Mouse (Mus musculus) brain, embryonic 18.5 days (tissue): ENCODE measurements around the gene Mrps18c.

Experiments used
- DNase-seq: peaks from one replicate; pipeline ENCODE4 v3.0.0-alpha.2; 2012; ENCODE audit warnings: low read depth, low spot score

The Mrps18c gene

DNA sequence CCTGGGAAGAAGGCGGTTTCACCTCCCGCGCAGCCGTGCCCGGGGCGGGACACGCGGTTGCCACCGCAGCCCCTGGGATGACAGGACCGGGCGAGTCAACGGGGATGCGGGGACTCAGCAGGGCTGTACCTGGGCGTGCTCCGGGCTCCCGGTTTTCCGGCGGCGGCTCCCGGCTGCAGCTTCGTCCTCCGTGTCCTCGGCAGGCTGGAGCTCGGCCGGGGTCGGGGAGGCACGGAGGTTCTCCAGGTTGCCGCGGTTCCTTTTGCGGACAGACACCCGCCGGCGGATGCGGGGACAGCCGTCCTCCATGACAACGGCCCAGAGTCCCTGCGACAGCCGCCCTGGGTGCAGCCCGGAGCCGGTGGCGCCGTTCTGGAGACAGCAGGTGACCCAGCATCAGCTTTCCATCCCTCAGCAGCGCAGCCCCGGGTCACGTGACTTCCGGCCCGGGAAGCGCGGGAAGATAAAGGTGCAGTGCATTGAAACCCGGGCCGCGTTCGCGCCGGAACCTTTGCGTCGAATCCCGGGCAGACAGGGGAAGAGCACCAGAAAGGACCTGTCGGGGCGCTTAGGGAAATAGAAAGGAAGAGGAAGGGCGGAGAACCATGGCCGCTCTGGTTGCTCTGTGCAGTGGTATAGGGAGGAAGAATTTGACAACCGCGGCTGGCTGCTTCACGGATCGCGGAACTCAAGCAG, at the start of gene Mrps18c, which contains the start of gene Helq:
Mrps18c (plus strand) TSS at position 463 of the 696 bp plus-strand sequence.
Helq (minus strand) TSS at position 434 of the 696 bp plus-strand sequence.
- peak; percentile 91 for DNase-seq

DNA sequence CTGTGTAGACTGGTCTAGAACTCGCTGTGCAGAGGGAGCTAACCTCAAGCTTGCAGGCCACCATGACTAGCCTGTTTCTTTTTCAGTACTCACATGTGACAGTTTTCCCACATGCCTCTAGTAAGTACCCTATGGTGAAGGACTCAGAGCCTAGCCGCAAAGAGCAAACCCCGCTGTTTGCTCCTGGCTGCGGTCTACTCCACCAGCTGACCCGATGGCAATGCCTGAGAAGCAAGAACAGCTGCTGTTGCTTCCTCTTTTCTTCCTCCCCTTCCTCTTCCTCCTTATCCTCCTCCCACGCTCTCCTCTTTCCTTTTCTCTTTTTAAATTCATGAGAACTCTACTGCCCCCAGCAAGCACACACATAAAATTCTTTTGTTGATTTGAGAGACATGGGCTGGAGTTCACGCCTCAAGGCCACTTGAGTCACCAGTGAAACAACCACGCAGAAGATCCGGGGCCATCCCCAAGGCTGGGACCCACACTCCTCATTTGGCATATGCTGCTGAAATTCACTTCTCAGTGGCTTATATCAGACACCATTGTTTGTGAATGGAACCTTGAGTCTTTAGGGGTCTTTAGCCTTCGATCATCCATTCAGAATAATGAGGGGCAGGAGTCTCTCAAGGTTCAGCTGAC, 47.7 kb upstream of the Mrps18c start:
- no peak for DNase-seq

DNA sequence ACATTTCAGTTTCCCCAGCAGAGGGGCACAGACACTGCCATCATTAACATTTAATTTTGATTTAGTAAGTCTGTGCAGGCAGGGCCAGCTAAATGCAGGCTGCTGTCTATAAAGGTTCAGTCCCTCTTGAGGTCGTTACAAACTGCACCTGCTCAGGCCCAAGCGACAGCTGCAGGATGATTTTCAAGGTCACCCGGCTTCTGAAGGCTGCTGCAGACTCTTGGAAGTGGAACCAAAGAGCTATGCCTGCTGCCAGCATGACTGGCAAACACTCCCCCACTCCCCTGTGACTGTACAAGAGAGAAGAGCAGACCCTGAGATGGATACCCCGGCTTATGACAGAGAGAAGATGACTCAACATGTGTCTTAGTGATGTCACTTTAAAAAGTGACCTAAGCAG, 46.8 kb upstream of the Mrps18c start:
- no peak for DNase-seq

DNA sequence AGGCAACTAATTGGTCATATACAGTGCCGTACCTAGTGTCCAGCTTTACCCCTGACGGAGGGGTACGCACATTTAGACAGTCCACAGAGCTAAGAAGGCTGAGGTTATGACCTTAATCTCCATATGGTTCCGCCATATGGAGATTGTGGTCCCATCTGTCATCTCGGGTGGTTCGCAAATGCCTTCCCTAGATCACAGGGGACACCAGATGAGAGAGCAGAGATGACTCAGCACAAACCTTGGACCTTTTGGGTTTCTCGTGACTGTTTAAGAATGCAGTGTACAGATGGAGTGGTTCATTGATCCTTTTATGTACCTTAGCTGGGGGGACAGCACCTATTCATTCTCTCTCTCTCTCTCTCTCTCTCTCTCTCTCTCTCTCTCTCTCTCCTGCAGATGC, 45.0 kb upstream of the Mrps18c start:
- no peak for DNase-seq

DNA sequence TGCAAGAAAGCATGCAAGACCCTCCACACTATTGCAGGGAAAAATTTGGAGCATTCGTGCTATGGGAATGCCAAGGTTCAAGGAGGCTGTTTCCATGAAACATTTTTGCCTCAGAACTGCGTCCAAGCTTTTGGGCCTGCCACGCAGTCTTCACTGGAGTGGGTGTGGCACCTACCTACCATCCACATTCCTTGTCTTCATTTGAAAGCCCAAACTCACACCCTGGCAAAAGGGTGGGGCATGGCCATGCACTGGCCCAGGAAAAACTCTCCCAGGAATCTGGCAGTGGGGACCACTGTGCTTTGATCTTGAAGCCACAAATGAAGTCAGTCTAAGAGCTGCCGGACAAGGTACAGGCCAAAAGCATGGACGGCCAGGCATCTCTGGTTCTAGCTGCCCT, 40.3 kb upstream of the Mrps18c start:
- no peak for DNase-seq

DNA sequence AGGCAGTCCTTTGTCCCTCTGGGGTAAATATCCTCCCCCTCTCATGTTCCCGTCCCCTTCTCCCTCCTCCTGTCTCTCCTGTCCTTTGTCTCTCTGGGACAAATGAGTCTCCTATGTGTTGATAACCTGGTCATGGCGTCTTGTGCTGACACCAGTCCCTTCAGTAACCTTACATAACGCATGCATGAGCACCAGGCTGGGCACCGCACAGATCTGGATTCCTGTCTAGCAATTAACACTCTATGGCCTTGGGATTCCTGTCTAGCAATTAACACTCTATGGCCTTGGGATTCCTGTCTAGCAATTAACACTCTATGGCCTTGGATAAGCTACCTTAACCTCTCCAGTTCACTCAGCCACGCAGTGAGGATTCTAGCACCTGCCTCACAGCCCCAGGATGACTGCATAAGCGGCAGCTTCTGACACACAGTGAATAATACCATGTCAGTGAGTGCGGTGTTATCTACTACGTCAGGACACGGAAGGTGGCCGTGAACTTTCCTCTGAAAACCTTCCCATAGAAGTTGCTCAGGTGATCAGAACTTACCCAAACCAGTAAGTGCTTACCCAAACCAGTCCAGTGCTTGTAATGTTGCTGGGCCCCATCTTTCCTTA, 38.3 kb upstream of the Mrps18c start:
- no peak for DNase-seq

DNA sequence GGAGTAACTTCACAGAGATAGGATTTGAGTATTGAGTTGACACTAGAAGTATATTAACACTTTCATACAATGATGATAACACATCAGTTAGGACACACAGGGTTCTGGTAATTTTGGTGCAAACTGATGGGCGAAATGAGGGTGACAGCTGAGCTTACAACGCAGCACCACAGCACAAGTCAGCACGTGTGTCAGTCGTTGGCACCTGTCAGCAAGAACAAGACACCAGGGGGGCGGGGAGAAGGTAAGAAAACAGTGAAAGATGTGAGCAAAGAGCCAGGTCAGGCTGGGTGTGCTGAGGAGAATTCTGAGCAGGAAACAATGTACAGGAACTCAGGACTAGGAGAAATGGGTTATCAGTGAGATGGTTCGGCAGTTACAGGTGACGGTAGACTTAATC, 36.7 kb upstream of the Mrps18c start:
- DNase-seq, result no peak

DNA sequence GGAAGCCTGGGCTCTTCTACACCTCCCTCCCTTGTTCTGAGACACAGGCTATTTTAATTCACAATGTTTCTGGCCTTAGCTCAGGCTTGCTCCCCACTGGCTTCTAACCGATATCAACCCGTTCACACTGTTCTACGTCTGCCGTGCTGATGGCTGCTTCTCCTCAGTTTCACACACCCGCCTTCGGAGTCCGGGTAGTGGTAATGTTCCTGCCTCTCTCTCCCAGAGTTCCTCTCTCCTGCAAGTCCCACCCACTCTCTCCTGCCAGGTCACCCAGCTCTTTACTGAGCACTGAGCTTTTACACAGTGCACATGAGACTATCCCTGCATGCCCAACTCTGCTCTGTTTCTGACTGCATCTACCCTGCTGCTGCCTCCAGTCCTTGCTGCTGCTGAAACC, 32.4 kb upstream of the Mrps18c start:
- DNase-seq, result no peak

DNA sequence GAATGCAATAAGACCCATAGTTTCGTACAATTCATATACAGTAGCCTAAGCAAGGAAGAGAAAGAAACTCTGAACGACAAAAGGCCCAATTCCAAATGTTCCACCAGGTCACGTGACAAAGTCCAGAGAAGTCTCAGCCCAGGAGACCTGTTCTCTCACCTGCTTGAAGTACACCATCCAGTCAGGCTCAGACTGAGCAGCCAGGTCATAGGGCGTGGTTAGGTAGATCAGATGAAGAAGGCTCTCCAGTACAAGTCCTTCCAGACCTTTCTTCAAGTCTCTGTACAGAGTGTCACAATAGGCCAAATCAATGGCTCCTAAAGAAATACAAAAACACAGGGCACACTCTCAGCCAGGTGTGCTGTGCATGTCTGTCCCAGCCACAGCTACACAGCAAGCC, 26.9 kb upstream of the Mrps18c start:
- DNase-seq, result no peak

DNA sequence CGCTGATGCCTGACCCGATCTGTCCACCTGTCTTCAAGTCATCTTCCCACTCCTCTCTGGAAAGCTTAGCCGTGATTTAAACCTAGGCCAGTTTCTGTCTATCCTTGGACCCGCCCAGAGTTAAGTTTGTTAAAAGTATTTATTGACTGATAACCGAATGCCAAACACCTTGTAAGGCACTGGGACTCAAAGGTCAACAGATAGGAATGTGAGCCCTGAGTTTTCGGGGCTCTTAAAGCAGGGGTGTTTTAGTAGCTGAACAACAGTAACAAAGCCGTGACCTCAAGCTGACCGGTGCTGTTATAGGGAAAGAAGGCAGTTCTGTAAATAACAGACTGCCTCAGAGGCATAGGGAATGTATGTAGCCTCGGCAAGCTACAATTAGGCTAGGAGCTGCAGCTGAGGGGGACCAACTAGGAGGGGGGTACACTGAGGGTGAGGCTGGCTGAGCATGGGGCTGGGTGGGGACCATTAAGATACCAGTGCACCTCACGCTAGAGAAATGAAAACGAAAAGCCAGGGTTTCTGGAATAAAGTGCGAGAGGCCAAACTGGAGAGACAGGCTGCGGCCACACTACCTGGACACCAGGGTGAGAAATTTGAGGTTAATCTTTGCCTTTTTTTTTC, 22.5 kb upstream of the Mrps18c start:
- no peak for DNase-seq

DNA sequence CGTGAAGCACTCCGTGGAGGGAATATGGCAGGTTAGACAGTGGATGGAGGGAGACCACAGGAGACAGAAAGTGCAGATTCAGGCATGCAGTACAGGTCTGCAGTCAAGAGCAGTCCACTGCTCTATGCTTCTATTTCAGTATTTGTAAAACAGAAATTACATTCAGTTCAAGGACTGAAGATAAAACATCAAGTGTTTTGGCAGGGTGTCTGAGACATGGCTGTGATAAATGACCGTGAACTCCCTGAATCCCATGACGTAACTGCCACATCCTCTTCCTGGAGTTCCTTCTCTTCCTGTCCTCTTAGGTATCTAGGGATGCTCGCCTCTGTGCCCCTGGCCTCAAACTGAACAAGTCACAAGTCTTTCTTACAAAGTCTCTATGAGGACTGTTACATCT, 21.5 kb upstream of the Mrps18c start:
- no peak for DNase-seq

DNA sequence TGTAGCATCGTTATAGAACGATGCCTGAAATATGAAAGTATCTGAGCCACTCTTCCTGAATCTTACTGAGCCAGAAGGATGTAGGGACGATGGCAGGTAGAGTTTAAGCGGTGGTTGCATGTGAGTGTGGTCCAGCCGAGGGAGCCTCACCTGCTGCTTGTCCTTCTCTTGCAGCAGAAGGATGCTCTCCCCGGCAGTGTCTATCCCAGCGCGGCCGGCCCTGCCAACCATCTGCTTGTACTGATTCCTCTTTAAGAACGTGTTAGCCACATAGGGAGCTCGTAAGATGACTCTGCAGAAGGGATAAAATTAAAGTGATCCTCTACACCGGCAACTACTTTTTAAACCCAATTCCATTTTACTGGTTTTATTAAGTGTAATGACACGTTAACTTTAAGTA, 19.4 kb upstream of the Mrps18c start:
- no peak for DNase-seq

DNA sequence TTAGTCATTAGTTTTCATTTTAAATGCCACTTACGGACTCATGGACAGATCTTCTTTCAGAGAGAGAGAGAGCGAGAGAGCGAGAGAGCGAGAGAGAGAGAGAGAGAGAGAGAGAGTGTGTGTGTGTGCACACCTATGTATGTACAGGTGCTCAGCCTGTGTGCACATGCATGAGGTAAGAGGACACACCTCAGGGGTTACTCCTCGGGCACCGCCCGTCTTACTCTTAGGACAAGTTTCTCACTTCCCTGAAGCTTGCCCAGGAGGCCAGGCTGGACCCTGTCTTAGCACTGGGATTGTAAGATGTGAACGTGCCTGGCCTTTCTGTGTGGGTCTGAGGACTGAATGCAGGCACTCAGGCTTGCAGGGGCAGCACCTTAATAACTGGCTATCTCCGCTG, 10.9 kb upstream of the Mrps18c start:
- no peak for DNase-seq

DNA sequence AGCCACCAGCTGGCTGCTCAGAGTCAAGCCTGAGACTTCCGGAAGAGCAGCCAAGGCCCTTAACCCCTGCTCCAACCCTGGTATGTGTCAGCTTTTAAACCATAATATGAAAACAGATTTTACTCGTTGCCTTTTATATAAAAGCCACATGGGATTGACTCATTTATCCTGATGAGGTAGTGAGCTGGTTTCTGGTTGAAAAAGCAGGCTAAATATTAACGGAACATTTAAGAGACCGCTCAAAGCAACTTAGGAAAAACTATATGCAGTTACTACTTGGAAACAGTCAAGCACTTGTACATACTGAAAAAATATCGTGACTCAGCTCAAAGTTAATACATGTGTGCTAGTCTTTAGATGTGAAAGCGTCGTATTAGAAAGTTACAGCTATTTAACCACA, 6.2 kb upstream of the Mrps18c start:
- DNase-seq, result no peak

DNA sequence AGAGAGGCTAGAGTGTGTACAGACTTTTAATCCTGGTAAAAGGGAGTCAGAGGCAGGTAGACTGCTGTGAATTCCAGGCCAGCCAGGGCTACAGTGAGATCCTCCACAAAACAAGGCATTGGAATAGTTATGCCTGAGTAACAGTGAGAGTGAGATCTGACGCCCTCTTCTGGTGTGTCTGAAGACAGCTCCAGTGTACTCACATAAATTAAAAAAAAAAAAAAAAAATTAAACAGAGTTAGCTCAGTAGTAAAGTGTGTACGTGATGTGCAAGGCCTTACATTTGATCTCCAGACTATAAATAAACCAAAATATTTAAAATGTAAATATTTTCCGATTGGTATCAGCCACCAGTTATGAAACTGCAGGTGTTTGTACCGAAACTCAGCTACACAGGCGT, 4.3 kb upstream of the Mrps18c start:
- DNase-seq, result no peak

DNA sequence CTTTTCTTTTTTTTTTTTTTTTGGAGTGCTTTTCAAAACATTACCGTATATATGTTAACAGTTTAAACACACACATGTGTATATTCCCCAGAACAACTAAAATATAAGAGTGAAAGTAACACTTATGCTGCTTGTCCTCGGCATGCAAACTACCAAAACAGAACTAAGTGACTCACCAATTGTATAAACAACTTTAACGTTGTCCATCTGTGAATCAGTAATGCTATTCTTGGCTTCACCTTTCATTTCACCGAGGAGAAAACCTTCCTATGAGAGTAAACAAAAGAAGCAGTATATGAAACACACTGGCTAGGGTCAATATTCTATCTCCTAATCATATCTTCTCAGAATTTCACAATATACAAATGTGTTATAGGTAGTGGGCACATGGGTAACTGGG, 19.9 kb downstream of the Mrps18c start:
- DNase-seq, result no peak

DNA sequence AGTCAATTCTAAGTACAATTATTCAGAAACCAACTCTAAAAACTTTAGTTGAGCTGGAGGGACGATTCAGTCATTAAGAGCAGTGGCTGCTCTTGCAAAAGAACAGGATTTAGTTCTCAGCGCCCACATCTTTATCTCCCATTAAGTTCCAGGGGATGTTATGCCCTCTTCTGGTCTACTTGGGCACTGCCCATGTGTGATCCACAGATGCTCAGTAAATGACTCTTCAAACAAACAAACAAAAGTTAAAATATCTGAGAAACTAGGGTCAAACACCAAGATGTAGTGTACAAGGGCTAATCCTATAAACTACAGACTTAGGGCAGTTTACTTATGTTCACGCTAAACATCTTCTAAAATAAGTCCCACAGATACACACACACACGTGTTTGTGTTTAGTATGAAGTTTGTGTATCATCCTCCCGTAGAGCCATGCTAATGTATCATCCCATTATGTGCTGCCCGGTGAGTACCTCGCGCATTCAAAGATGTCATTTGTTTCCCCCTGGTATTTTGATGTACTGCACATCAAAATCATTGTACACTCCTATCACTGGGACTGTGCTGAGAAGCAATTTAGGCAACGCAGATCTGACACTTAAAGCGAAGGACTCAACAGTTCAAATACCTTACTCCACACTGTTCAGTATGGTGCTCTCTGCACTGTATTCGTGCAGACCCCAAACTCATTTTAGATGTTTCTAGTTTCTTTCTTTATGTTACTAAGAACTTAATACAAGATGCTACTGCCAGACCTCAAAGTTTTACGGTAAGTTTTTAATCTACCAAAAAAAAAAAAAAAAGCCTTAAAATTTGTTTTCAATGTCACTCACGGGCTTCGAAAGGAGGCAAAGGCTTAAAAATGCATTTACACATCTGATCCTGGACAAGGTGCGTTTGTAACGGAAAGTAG, 21.4 kb downstream of the Mrps18c start:
- no peak for DNase-seq

DNA sequence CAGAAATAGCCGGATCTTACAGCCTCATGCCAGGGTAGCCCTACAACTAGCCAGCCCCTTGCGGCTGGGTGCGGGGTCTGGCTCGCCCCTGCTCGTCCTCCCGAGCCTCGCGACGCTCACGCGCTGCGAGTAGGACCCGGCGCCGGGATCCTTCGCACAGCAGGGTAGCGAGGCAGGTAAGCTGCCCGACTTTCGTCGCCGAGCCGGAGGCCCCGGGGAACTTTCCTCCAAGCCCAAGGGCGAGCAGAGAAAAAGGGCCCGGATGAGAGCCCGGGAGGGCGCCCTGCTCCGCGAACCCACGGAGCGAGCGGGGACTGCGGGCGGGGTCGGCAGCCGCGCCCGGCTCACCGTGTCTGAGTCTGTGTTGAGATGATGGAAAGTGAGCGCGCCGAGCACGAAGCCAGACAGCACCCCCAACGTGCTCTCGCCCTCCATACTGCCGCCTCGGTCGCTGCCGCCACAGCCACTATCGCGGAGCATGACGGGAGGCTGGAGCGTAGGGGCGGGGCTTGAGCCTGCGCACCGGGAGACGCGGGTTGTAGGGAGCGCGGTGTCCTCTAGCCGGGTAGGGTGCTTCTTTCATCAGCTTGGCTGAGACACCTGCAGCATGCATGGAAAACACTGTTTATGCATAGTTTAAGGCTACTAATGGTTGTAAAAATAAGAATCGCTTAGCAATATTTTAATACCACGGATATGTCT, 22.2 kb downstream of the Mrps18c start, which contains the start of gene Abraxas1:
Abraxas1 (minus strand) TSS at position 483 of the 702 bp plus-strand sequence.
- peak; percentile 52 for DNase-seq

DNA sequence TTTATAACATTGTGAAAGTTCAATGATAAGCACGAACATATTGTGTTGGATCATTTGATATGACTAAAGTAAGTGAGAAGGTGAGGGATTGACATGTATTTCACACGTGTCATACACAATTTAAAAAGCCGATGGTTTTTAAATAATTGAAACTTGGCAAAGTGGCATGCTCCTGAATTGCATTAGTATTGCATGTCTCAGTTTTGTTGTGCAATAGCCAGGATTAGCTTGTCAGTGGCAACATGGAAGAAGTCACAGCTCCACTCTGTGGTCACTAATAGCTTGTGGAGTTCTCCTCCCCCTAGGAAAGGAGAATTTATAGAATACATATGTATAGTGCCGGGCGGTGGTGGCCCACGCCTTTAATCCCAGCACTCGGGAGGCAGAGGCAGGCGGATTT, 22.9 kb downstream of the Mrps18c start:
- DNase-seq, result no peak

DNA sequence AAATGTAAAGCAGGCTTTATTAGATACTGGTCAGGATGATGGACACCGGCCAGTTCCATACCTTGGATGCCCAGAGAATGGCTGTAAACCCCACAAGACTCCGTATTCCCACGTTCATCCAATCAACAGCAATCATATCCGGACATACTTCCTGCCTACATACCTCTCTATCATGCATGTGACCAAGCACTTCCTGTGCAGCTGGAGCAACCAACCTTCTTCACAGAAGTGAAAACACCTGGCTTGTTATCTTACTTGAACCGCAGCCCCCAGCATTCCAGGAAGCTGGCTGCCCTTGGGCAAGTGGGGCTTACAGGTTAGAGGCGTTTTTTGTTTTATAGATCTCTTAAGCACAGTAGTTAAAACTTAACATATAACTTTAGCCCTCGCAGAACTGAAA, 24.4 kb downstream of the Mrps18c start:
- DNase-seq, result no peak

DNA sequence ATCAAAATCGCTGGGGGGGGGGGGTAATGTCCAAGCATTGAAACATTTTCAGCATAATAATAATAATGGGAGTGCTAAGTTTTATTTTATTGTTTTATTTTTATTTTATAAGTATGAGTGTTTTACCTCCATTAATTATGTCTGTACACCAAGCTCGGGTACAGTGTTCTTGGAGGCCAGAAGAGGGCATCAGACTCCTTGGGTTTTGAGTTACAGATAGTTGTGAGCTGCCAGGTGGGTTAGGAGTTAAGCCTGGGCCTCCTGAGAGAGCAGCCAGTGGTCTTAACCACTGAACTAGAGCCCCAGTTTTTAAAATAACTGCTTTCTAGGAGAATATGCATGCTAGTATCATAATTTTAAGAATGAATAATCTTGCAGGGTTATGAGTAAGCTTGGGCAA, 27.5 kb downstream of the Mrps18c start:
- no peak for DNase-seq
